Mouse (Mus musculus) myocyte (in vitro differentiated cells): ENCODE measurements around the gene Gmfg.

Experiments used
- CEBPB ChIP-seq: IDR thresholded peaks from 2 replicates; pipeline ENCODE4 v1.6.1; 2011; ENCODE audit warnings: mild to moderate bottlenecking, moderate library complexity; ENCODE audit not compliant: poor library complexity, insufficient read depth, severe bottlenecking
- POLR2A ChIP-seq: IDR thresholded peaks from one replicate; pipeline ENCODE4 v1.6.1; 2011; ENCODE audit warnings: low read depth, mild to moderate bottlenecking, control low read depth, moderate library complexity; ENCODE audit not compliant: insufficient read length

DNA sequence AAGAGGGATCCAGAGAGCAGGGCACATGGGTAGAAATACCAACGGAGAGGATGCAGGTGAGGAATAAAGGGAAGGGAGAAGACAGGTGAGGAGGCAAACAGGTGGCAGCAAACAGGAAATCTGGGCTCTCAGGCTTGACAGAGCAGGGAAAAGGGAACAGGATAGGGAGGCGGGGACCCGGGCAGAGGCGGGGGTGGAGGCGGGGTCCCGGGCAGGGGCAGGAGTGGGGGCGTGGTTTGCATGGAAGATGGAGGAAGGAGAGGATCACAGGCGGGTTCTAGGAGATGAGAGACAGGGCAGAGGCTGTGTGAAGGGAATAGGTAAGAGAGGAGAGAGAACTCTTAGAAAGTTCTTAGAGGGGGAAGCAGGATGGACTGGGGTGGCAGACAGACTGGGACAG, 41.6 kb downstream of the Gmfg start:
- TF ChIP-seq POLR2A (no peak), CEBPB (no peak)
